Mouse (Mus musculus): ENCODE measurements around the gene Ltbp1. TPM values are rescaled to one million over a fixed set of nuclear protein-coding genes. Genes with fewer than 3 reads are reported as not detected.

The Ltbp1 gene
- total and polyA plus RNA-seq, 3 experiments, result 2.3 to 6.4 (median 2.5) TPM

- Histone ChIP-seq H3K4me1 (ENCODE audit: control insufficient read depth in 1 of 2, insufficient read depth in 2 of 2) (no peaks in the 10 kb centered on the region), H3K9ac (ENCODE audit: insufficient read depth, low read depth) (no peak overlapping the region), H3K79me2 (replicated peaks; ENCODE audit: control insufficient read depth, extremely low read depth, insufficient read depth, poor library complexity, severe bottlenecking) (no peaks in the 10 kb centered on the region), H3K27me3 (replicated peaks) (no peaks in the 10 kb centered on the region), H3K4me3 (replicated peaks in 1 of 3; ENCODE audit: low read depth in 2 of 3, low read length in 2 of 3, poor library complexity in 1 of 3) (no peak overlapping the region), H3K36me3 (replicated peaks in 1 of 2; ENCODE audit: control insufficient read depth in 1 of 2, insufficient read depth in 1 of 2, low read length in 1 of 2) (no peaks in the 10 kb centered on the region), H3K27ac (ENCODE audit: insufficient read depth, low read depth) (no peak overlapping the region), H3K4me2 (ENCODE audit: insufficient read depth, low read depth, poor library complexity, severe bottlenecking) (no peak overlapping the region), H3K9me3 (replicated peaks; ENCODE audit: low read length) (no peaks in the 10 kb centered on the region)
- in situ Hi-C loops (cut with MboI; ENCODE audit: low pct_ligation_motif_present, low pct_unique_long_range_greater_than_20kb, low sequenced_read_pairs) (no loop called here), dilution Hi-C loops (cut with MboI; ENCODE audit: extremely low pct_ligation_motif_present, extremely low pct_unique_long_range_greater_than_20kb, low sequenced_read_pairs) (no loop called here)
- TF ChIP-seq CHD2 (IDR thresholded peaks at IDR 0.05; ENCODE audit: low read length), result no peak
- TF ChIP-seq TBP (conservative IDR thresholded peaks at IDR 0.05; ENCODE audit: low read depth, low read length), result no peak
- TF ChIP-seq ZNF384 (IDR thresholded peaks at IDR 0.05; ENCODE audit: low read depth, low read length), result no peak
- DNase-seq (ENCODE audit: extremely low read depth), result no peak
These were observed 102.5 kb downstream of the Ltbp1 start for GRCm38 (mm10) chr17:75107879-75108278.

GRCm38 (mm10) chr17:75109081-75109716 lies 103.8 kb downstream of the Ltbp1 start:
- dilution Hi-C loops (cut with MboI; ENCODE audit: extremely low pct_ligation_motif_present, extremely low pct_unique_long_range_greater_than_20kb, low sequenced_read_pairs), result no loop called here
- H3K9me3 ChIP-seq (replicated peaks; ENCODE audit: low read length), result no peaks in the 10 kb centered on the region
- no peak for TF ChIP-seq PAX5 (IDR thresholded peaks at IDR 0.05; ENCODE audit: low read length)
- TF ChIP-seq KAT2A (IDR thresholded peaks at IDR 0.05; ENCODE audit: insufficient replicate concordance, low read length), result no peak
- no peak for TF ChIP-seq ZKSCAN1 (IDR thresholded peaks at IDR 0.05; ENCODE audit: borderline replicate concordance, low read depth, low read length)
- no peak for TF ChIP-seq NELFE (IDR thresholded peaks at IDR 0.05; ENCODE audit: low read depth, low read length)
- no peak for TF ChIP-seq UBTF (IDR thresholded peaks at IDR 0.05; ENCODE audit: low read depth, low read length)
- no peak for TF ChIP-seq MAFK (IDR thresholded peaks at IDR 0.05; ENCODE audit: insufficient replicate concordance, low read length)
- no peak for TF ChIP-seq NRF1 (IDR thresholded peaks at IDR 0.05; ENCODE audit: low read depth, low read length)
- TF ChIP-seq CHD2 (IDR thresholded peaks at IDR 0.05; ENCODE audit: low read length), result no peak
- no peak for TF ChIP-seq ZMIZ1 (IDR thresholded peaks at IDR 0.05; ENCODE audit: low read depth, low read length)
- TF ChIP-seq TBP (conservative IDR thresholded peaks at IDR 0.05; ENCODE audit: low read depth, low read length), result no peak
- TF ChIP-seq MYC (IDR thresholded peaks at IDR 0.05; ENCODE audit: low read depth, low read length), result no peak
- no peak for TF ChIP-seq ETS1 (conservative IDR thresholded peaks at IDR 0.05; ENCODE audit: low read depth, low read length)
- TF ChIP-seq ELF1 (IDR thresholded peaks at IDR 0.05; ENCODE audit: low read depth, low read length), result no peak
- TF ChIP-seq RAD21 (IDR thresholded peaks at IDR 0.05; ENCODE audit: low read depth, low read length), result no peak
- TF ChIP-seq USF1 (IDR thresholded peaks at IDR 0.05; ENCODE audit: low read depth, low read length), result no peak
- no peak for TF ChIP-seq ZC3H11A (IDR thresholded peaks at IDR 0.05; ENCODE audit: low read depth, low read length)
- H3K36me3 ChIP-seq (replicated peaks in 1 of 2; ENCODE audit: control insufficient read depth in 1 of 2, insufficient read depth in 1 of 2, low read length in 1 of 2), result no peaks in the 10 kb centered on the region
- no peak overlapping the region for H3K9ac ChIP-seq (ENCODE audit: insufficient read depth, low read depth)
- no peak overlapping the region for H3K4me3 ChIP-seq (replicated peaks in 1 of 3; ENCODE audit: low read depth in 2 of 3, low read length in 2 of 3, poor library complexity in 1 of 3)
- H3K4me2 ChIP-seq (ENCODE audit: insufficient read depth, low read depth, poor library complexity, severe bottlenecking), result no peak overlapping the region
- H3K79me2 ChIP-seq (replicated peaks; ENCODE audit: control insufficient read depth, extremely low read depth, insufficient read depth, poor library complexity, severe bottlenecking), result no peaks in the 10 kb centered on the region
- H3K4me1 ChIP-seq (ENCODE audit: control insufficient read depth in 1 of 2, insufficient read depth in 2 of 2), result no peaks in the 10 kb centered on the region
- in situ Hi-C loops (cut with MboI; ENCODE audit: low pct_ligation_motif_present, low pct_unique_long_range_greater_than_20kb, low sequenced_read_pairs), result no loop called here
- DNase-seq (ENCODE audit: extremely low read depth), result no peak
- no peak overlapping the region for H3K27ac ChIP-seq (ENCODE audit: insufficient read depth, low read depth)
- no peaks in the 10 kb centered on the region for H3K27me3 ChIP-seq (replicated peaks)

Data from CH12.LX (cell line).